In the genomic region with DNA sequence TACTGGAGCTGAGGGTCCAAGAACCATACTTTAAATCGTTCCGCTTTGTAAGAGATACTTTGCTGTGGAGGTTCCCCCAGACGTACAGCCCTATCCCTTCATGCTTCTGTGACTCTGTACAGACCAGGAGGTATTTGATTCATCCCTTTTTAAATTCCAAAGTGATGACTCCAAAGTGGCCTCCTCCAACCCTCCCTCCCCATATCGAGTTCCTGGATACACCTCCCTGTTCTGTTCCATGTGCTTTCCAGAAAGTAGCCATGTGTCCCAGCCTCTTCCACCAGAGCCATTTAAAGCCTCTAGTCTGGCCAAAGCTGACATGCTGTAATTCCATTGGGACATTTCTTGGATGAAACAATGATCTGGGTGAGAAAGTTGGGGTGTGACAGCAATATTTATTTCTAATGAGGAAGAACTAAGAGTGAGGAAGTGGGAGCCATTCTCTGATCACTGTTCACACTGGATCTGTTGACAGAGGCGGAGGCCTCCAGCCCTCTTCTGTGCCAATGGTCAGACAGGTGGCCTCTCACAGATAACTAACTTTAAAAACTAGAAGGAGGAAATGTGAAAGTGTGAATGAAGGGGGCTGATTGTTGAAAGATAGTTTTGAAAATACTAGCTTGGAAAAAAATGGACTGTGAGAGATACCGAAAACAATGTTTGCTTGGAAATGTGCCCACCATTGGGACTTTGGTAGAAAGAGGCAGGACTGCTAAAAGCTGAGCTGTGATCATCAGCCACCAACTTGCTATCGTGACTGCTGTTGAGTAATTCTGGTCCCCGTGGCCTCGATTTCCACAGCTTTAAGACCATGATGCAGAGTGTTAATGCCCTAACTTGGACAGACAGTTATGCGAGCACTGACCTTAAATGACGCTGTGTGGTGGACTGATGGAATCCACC, we compare ENCODE assay signal across 18 mouse cellular contexts.
A peak's percentile ranks its signal among the peaks of the same experiment; 100 is the strongest.
DNase-seq lines count a peak whose midpoint lies in the region; ATAC-seq lines count a peak whose summit lies in the region.
"Had no signal": no experiment of that assay in that cellular context is flagged by ENCODE, and none has a peak within 500 bp of the region (broad histone marks: within the 10 kb centered on the region; RNA-seq: fewer than 3 reads in every experiment).

No protein-coding gene starts in this region.

- H3K4me3 ChIP-seq in heart, embryonic 12.5 days = no peak overlapping the region
- no peak overlapping the region for H3K4me3 ChIP-seq in heart, embryonic 10.5 days
- no peak overlapping the region for H3K4me3 ChIP-seq in limb, embryonic 13.5 days
- no peak overlapping the region for H3K4me3 ChIP-seq in limb, embryonic 10.5 days
- H3K4me3 ChIP-seq: embryonic facial prominence, embryonic 13.5 days; forebrain, embryonic 13.5 days; heart, embryonic 15.5 days; liver, embryonic 15.5 days; midbrain, embryonic 12.5 days; myocyte had no signal

- 64% methylated on average over 11 of the region's 11 CpGs for WGBS in heart, embryonic 12.5 days
- WGBS in heart, embryonic 10.5 days = 75% methylated on average over 11 of the region's 11 CpGs
- WGBS in limb, embryonic 13.5 days = 81% methylated on average over 11 of the region's 11 CpGs
- WGBS in limb, embryonic 10.5 days = 88% methylated on average over 11 of the region's 11 CpGs

- no peaks in the 10 kb centered on the region for H3K9me3 ChIP-seq in heart, embryonic 12.5 days (replicated peaks)
- no peaks in the 10 kb centered on the region for H3K9me3 ChIP-seq in heart, embryonic 10.5 days
- no peaks in the 10 kb centered on the region for H3K9me3 ChIP-seq in limb, embryonic 13.5 days
- no peaks in the 10 kb centered on the region for H3K9me3 ChIP-seq in limb, embryonic 10.5 days (replicated peaks)
- H3K9me3 ChIP-seq: embryonic facial prominence, embryonic 13.5 days; forebrain, embryonic 13.5 days; heart, embryonic 15.5 days; liver, embryonic 15.5 days; midbrain, embryonic 12.5 days had no signal

- H3K27ac ChIP-seq in heart, embryonic 12.5 days (ENCODE audit: poor library complexity, severe bottlenecking) = peak overlapping the region; percentile 47; the same call in 1 of the 2 replicates
- H3K27ac ChIP-seq in heart, embryonic 10.5 days = no peak overlapping the region; the same call in 1 of the 2 replicates
- no peak overlapping the region for H3K27ac ChIP-seq in limb, embryonic 13.5 days
- no peak overlapping the region for H3K27ac ChIP-seq in limb, embryonic 10.5 days
- H3K27ac ChIP-seq: embryonic facial prominence, embryonic 13.5 days; forebrain, embryonic 13.5 days; heart, embryonic 15.5 days; liver, embryonic 15.5 days; midbrain, embryonic 12.5 days had no signal

- H3K9ac ChIP-seq in heart, embryonic 12.5 days = no peak overlapping the region
- H3K9ac ChIP-seq in limb, embryonic 13.5 days = no peak overlapping the region
- H3K9ac ChIP-seq: embryonic facial prominence, embryonic 13.5 days; forebrain, embryonic 13.5 days; heart, embryonic 15.5 days; liver, embryonic 15.5 days; midbrain, embryonic 12.5 days had no signal

- DNase-seq in heart, embryonic 10.5 days (ENCODE audit: low spot score) = no peak
- no peak for DNase-seq in limb, embryonic 10.5 days (ENCODE audit: low spot score)
- DNase-seq in Muller cell, postnatal 12 days (ENCODE audit: inconsistent ontology term) = peak; percentile 80
- DNase-seq in testis, postnatal 14 days (ENCODE audit: low spot score) = no peak
- DNase-seq: cerebellum, postnatal 36 days; kidney, adult 9 months; layer of hippocampus, adult 9-11 months; right cerebral cortex, adult 18-20 months had no signal

- peaks cover 26% of the 10 kb centered on the region for H3K4me1 ChIP-seq in heart, embryonic 12.5 days (replicated peaks)
- peaks cover 20% of the 10 kb centered on the region for H3K4me1 ChIP-seq in heart, embryonic 10.5 days
- H3K4me1 ChIP-seq in limb, embryonic 13.5 days = peaks cover 25% of the 10 kb centered on the region
- H3K4me1 ChIP-seq in limb, embryonic 10.5 days = no peaks in the 10 kb centered on the region
- H3K4me1 ChIP-seq: forebrain, embryonic 13.5 days; liver, embryonic 15.5 days; midbrain, embryonic 12.5 days had no signal

- no peak overlapping the region for H3K4me2 ChIP-seq in heart, embryonic 12.5 days
- H3K4me2 ChIP-seq in limb, embryonic 13.5 days (replicated peaks) = no peak overlapping the region
- H3K4me2 ChIP-seq: embryonic facial prominence, embryonic 13.5 days; forebrain, embryonic 13.5 days; heart, embryonic 15.5 days; liver, embryonic 15.5 days; midbrain, embryonic 12.5 days had no signal

- no peaks in the 10 kb centered on the region for H3K27me3 ChIP-seq in heart, embryonic 12.5 days (replicated peaks)
- no peaks in the 10 kb centered on the region for H3K27me3 ChIP-seq in heart, embryonic 10.5 days (ENCODE audit: insufficient read depth, poor library complexity, severe bottlenecking)
- H3K27me3 ChIP-seq in limb, embryonic 13.5 days = no peaks in the 10 kb centered on the region
- H3K27me3 ChIP-seq in limb, embryonic 10.5 days (ENCODE audit: low read depth, poor library complexity, severe bottlenecking) = no peaks in the 10 kb centered on the region
- H3K27me3 ChIP-seq: embryonic facial prominence, embryonic 13.5 days; forebrain, embryonic 13.5 days; heart, embryonic 15.5 days; liver, embryonic 15.5 days; midbrain, embryonic 12.5 days had no signal

- no peak for ATAC-seq in heart, embryonic 12.5 days (ENCODE audit: insufficient number of reproducible peaks, low FRiP score)
- ATAC-seq in limb, embryonic 13.5 days (ENCODE audit: low FRiP score, low read depth) = peak; percentile 70; the same call in 1 of the 2 replicates
- peak; percentile 31; the same call in 1 of the 2 replicates for ATAC-seq in megakaryocyte-erythroid progenitor cell, adult 5-6 weeks (replicated peaks; ENCODE audit: low FRiP score, low TSS enrichment, poor library complexity, severe bottlenecking)
- ATAC-seq: forebrain, embryonic 13.5 days; hindbrain, embryonic 16.5 days had no signal

- H3K36me3 ChIP-seq in heart, embryonic 12.5 days = 0 out of 2 replicates have a peak, but pooled peaks cover 4% of the 10 kb centered on the region
- H3K36me3 ChIP-seq in heart, embryonic 10.5 days = peaks cover 5% of the 10 kb centered on the region; the same call in 1 of the 2 replicates
- no peaks in the 10 kb centered on the region for H3K36me3 ChIP-seq in limb, embryonic 13.5 days
- H3K36me3 ChIP-seq in limb, embryonic 10.5 days = no peaks in the 10 kb centered on the region
- H3K36me3 ChIP-seq: embryonic facial prominence, embryonic 13.5 days; heart, embryonic 15.5 days; liver, embryonic 15.5 days; midbrain, embryonic 12.5 days had no signal
